Mouse (Mus musculus): Measurements from ENCODE around the gene Hcrt.

- no peak for TF ChIP-seq CTCF (IDR thresholded peaks at IDR 0.05; ENCODE audit: low read depth)
- no peak for TF ChIP-seq EP300 (IDR thresholded peaks at IDR 0.05; ENCODE audit: low read depth)
Measured at GRCm38 (mm10) chr11:100719893-100720292, 42.8 kb downstream of the Hcrt start.
